Mouse (Mus musculus): ENCODE results near the gene Tmem50b.
"Not testable (repeated sequence)": the region's sequence is repeated elsewhere in the genome, so short reads cannot be mapped to it uniquely, and the experiment has no call there.

The Tmem50b gene

DNA sequence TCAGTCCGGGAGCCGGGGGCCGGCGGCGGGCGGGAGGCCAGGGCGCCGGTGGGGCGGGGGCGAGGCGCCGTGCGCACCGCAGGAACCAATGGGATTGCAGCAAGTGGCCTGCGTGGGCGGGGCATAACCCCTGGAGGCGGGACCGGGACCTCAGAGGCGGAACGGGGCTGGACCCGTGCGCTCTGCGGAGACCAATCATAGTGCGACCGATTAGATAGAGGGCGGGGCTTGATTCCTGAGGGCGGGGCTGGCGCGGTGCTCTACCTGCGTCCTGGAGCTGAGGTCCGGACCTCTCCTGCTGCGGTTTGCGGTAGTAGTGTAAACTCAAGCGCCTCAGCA, at the start of gene Tmem50b:
TSS of gene Tmem50b (minus strand) at position 129 of the 339 bp plus-strand sequence.
- peak; percentile 97 for DNase-seq (ENCODE audit: low spot score)

DNA sequence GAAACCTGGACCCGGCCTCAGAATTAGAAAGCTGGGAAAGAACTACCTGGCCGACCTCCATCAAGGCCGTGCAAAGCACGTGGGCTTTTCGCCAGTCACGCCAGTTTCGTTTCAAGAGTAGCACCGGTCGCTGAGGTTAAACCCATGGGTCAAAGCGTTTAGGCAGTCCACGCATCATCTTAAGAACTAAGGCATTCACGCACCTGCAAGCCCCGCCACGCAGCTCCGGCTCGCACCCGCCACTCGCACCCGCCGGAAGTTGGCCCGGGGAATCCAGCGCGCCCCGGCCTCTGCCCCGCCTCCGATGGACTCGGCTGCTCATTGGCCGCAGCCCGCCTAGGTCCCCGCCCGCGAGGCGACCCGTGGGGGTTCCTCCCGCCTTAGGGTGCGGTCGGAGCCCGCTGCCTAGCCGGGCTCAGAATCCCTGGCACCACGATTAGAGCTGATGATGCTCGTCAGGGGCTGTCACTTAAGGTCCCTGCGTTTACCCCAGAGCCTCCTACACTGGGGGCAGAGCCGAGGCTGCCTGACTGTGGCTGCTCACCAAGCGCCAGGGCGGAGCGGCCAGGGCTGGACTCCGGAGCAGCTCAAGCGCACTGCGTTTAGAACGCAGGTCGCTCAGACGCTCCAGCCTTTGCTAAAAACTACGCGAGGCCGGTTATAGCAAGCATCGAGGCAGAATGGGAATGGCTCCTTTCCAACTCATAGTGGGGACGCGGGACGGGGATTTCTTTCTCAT, 49.2 kb upstream of the Tmem50b start, which contains the start of gene Gart:
TSS of gene Gart (minus strand) at position 272 of the 739 bp plus-strand sequence.
- peak; percentile 69 for DNase-seq (ENCODE audit: low spot score)

DNA sequence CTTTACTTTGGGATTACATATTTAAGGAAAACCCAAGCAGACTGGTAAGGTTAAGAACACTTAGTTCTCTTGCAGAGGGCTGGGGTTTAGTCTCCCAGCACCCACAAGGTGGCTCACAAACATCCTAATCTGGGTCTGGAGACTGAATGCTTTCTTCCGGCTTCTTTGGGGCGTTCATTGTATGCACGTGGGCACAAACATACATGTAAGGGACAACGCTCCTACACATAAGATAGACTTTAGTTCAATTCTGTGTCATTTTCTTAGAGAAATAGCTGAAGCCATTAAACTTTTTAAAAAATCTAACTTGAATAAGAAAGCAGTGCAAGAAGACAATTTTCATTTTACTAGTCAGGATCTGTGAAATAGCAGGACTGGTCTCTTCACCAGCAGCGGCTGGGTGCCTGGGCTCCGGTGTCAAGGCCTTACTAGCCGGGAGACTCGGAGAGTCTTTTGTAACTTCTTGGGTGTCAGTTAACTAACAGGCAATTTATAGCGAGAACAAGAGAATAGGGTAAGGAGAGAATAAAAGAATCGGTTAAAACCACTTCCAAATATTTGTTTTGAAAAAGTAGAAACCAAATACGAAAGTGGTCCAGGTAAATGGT, 48.5 kb upstream of the Tmem50b start:
- DNase-seq (ENCODE audit: low spot score), result no peak

DNA sequence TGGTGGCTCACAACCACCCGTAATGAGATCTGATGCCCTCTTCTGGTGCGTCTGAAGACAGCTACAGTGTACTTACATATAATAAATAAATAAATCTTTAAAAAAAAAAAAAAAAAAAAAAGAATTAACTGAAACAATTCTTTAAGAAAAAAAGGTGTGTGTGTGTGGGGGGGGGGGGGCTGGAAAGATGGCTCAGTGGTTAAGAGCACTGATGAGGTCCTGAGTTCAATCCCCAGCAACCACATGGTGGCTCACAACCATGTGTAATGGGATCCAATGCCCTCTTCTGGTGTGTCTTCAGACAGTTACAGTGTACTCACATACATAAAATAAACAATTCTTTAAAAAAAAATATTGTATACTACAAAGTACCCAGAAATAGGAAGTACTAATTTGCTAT, 47.8 kb upstream of the Tmem50b start:
- not testable (repeated sequence) for DNase-seq (ENCODE audit: low spot score)

DNA sequence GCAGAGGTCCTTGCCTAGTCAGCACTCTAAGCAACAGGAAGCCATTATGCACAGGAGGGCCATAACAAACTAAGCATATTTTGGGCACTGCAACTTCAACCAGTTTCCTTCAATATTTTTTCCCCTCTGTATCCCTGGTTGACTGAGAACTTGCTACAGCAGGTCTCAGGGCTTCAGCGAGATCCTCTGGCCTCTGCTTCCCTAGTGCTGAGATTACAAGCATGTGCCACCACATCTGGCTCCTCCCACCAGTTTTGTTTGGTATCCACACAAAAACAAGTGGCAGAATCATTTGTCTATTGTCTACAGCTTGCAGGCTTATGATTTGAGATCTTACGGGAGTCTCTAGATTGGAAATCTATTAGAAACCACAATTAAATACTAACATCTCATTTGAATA, 47.3 kb upstream of the Tmem50b start:
- no peak for DNase-seq (ENCODE audit: low spot score)

DNA sequence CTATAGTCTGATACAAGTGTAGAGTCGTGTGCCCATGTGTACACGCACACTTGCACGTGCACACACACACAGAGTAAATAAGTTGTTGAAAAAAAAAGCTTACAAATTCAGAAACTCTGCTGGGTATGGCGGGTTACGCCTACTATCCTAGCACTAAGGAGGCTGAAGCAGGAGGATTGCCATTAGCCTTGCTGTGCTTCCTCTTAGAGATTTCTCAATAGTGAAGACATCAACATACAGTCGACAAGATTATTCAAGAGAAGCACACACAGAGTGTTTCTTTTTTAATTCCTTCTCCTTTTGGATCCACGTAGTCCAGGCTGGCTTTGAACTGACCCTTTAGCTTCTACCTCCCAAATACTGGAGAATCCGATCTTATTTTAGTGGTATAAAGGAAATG, 42.6 kb upstream of the Tmem50b start:
- no peak for DNase-seq (ENCODE audit: low spot score)

DNA sequence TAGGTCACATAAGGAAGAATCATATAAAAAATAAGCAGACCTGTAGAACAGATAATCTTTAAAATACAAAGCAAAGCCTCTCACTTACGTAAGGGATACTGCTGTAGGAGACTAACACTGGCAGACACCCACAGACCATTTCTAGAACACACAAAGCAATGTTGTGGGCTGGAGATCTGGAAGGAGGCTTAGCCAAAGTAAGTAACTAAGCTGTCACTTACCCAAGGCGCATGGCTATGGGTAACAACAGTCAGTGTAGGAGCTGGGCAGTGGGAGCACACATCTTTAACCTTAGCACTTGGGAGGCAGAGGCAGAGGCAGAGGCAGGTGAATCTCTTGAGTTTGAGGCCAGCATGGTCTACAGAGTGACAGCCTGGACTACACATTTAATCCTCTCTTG, 42.0 kb upstream of the Tmem50b start:
- no peak for DNase-seq (ENCODE audit: low spot score)

DNA sequence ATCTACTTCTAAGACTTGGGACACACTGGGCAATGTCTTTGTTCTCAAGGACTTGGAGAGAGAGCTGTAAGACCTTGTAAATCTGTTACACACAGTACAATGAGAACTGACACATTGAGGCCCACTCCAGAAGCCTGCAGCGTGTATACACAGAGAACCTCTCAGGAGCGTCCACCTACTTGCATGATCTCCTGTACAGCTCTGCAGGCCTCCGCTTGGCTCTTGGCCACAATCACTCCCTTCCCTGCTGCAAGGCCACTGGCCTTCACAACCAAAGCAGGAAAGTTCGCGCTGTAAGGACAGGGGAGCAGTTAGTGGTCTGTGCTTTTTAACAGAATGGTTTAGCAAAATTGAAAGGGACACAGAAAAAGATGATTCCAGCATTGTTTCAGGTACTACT, 41.6 kb upstream of the Tmem50b start:
- no peak for DNase-seq (ENCODE audit: low spot score)

DNA sequence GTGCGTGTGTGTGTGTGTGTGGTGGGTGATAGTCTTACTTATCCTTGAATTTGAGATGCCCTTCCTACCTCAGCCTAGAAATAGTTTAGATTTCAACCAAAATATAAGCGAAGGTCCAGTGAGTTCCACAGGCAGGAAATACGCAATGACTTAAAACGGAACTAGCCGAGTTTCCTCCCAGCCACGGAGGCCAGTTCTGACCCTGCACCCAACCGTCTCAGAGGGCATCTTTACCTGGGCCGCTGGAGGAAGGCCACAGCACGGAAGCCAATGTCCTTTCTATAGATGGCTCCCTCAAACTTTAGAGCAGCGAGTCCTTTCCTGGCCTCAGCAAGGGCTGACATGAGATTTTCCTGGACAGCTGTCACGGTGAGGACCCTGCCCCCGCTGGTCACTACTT, 36.0 kb upstream of the Tmem50b start:
- DNase-seq (ENCODE audit: low spot score), result no peak

DNA sequence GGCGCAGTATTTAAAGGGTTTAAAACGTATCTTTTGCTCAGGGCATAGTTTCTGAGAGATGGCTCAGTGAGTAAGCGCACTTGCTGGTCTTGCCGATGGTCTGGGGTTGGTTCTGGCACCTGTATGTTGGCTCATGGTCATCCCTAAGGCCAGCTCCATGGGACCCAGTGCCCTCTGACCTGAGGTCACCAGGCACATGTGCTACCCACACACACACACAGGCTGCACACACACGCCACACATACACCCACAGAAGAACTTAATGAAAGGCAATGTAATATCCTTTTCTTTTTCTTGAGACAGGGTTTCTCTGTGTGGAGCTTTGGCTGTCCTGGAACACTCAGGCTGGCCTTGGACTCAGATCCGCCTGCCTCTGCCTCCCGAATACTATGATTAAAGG, 35.3 kb upstream of the Tmem50b start:
- no peak for DNase-seq (ENCODE audit: low spot score)

DNA sequence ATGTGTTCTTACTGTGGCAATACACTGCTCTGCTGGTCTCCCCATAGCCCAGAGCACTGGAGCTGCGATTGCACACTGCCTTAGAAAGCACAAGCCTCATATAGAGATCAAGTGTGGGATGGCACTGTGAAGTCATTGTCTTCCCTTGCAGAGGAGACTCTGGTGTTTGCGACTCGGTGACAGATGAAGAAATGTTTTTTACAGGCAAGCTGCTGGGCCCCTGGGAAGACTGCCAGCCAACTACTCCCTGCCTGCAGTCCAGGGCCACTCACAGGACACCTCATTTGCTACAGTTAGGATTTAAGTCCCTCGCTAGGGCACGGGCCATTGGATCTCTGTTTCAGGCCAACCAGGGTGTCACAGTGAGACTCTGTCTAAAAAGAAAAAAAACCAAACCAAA, 34.8 kb upstream of the Tmem50b start:
- no peak for DNase-seq (ENCODE audit: low spot score)

DNA sequence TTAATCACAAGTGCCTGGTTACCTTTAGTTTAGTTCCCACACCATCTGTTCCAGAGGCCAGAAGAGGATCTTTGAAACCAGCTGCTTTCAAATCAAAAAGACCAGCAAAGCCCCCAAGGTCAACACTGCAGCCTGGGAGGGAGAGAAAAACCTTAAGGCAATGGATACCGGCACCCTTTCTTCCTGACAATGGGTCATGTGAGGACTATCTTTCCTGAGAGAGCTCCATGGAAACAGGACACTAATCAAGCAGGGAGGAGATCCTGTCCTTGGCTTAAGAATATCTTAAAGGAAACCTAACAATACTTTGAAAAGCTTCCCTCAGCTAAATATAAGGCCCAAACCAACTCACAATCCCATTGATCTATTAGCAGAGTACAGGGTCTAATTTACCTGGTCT, 33.0 kb upstream of the Tmem50b start:
- no peak for DNase-seq (ENCODE audit: low spot score)

DNA sequence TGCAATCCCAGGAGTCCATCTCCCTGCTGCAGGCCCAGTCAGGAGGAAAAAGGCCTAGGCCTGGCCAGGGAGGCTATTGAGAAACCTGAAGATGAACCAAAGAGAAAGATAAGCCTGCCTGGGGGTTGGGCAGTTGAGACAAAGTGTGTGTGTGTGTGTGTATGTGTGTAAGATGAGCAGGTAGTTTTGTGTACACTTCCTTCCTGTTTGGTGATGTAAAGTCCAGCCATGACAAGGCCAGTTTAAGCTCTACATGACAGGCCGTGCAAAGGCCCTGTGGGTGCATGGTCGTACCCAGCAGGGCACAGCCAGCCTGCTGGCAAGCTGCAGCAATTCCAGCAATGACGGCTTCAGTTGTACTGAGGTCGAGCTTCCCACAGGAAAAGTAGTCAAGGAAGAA, 32.1 kb upstream of the Tmem50b start:
- DNase-seq (ENCODE audit: low spot score), result no peak

DNA sequence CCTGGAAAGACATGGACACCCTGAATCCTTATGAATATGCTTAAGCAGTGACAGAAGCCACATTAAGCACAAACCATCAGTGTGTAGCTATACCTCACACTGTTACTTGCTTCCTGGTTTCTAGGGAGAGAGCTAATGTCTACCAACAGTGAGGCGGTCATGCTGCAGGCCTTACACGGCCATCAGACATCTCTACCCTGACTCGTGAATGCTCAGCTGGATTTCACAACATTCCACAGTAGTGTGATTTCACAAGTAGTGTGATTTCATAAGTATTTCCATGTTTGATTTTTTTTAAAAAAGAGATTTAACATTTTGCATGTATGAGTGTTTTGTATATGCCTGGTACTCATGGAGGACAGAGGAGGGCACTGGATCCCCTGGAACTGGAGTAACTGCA, 31.1 kb upstream of the Tmem50b start:
- no peak for DNase-seq (ENCODE audit: low spot score)

DNA sequence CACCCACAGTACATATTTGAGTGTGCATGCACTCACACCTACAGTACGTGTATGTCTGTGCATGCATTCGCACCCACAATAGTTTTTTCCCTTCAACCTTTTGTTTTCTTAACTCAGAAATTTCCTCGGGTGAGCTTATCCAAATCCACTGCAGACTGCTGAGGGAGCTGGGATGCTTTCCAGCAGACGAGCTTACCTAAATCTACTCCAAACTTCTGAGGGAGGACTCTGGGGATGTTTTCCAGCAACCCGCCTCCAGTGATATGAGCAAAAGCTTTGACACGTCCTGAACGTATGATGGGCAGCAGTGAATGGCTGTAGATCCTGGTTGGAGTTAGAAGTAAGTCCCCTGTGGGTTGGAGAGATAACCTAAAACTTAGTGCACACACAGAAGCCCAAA, 30.2 kb upstream of the Tmem50b start:
- DNase-seq (ENCODE audit: low spot score), result no peak

DNA sequence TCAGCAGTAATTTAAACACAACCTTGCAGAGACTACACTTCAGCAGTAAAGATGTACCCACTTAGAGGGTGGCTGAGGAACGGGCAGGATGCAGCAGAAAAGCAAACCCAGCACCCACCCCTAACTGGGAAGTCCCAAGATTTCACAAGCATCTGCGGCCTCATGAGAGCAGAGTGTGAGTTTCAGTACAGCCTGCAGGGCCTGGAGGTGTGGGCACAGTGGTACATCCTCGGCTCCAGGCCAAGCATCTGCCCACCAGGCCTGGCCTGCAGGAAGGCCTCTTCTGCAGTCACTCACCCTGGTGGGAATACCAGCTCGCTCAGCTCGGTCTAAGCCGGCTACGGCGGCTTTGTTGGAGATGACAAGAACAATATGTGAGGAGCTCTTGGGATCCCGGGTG, 25.5 kb upstream of the Tmem50b start:
- no peak for DNase-seq (ENCODE audit: low spot score)

DNA sequence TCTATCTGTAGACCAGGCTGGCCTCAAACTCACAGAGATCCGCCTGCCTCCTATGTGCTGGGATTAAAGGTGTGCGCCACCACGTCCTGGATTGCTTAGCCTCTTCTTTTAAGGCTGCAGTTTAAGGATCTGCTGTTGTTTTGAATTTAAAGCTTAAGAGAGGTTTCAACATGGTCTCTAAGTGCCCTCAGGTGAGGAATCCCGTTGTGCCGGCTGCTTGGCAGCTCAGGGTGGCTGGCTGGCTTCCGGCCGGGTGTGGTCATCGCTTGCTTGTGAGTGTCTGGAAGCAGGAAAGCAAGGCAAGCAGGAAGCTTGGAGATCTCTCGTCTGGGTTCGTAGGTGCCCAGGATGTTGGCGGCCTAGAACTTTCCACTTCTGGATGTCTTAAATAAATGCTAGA, 23.4 kb upstream of the Tmem50b start:
- DNase-seq (ENCODE audit: low spot score), result no peak

DNA sequence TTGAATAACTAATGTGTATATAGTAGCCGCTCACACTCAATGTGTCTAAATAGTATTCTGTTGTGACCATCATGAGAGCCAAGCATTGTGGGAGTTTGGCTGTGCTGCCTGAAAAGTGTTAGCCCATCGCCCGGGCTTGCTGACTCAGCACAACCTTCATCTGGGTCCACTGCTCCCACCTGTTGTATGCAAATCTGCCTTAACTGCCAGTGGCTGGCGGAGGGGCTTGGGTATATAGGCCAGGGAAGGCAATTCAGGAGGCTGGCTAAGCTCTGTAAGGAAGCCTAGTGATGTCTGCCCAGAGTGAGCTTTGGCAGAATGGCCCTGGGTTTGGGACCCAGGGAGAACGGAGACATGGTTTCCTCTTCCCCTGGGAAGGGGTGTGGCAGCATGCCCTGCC, 22.6 kb upstream of the Tmem50b start:
- DNase-seq (ENCODE audit: low spot score), result no peak

DNA sequence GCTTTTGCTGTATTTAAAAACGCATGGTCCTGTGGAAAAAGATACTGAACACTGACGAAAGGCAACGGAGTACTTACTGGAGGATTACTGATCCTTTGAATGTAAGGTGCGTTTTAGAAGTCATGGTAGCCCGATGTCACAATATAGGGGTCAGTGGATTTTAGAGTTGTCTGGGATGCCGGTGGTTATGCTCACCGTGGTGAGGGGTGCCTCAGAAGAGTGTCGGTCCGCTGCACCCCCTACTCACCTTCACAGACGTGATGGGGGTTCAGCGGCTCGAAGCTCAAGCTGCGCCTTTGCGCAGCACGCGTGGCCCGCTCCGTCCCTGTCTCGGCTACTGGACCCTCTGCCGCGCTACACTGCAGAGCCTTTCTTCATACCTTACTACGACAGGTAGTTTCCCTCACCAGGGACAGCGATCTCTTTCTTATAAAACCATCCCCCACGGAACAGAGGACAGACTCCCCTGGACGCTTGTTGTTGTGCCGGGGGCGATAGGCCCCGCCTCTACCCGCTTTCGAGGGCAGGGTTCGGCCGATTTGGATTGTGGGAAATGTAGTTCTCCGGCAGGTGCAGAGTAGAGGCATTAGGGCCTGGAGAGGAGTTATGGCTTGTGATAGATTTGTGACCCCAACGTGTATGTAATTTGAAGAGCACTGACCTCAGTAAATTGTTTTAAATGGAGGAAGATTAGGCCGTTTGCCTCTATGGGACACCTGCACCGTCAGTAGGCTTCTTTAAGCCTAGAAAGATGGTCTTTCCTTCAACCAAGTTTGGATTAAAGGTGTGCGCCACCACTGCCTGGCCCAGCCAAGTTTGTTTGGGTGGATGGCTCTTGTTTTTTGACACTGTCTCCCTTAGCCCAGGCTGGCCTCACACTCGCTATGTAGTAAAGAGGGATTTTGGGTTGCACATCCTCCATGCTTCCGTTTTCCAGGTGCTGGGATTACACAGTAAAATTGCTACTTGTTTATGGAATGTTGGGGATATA, 21.2 kb upstream of the Tmem50b start, which contains the start of gene Dnajc28:
TSS of gene Dnajc28 (minus strand) at position 516 of the 991 bp plus-strand sequence.
- peak; percentile 65 for DNase-seq (ENCODE audit: low spot score)

DNA sequence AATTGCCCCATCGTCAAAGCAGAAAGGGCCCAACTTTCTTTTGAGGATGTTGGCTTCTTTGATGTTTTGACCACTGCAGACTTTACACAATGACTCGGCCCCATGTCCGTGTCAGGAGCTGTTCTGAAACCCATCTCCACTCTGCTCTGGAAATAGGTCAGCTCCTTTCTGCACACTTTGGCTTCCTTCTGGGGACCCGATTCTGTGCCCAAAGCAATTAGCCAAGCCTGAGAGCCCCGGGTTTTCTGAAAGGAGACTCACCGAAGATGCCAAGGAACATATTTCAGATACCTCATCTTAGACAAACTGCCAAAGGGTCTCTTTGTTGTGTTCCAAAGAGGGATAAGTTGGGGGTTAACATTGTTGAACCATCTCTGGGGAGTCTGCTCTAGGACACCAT, 17.0 kb upstream of the Tmem50b start:
- no peak for DNase-seq (ENCODE audit: low spot score)

DNA sequence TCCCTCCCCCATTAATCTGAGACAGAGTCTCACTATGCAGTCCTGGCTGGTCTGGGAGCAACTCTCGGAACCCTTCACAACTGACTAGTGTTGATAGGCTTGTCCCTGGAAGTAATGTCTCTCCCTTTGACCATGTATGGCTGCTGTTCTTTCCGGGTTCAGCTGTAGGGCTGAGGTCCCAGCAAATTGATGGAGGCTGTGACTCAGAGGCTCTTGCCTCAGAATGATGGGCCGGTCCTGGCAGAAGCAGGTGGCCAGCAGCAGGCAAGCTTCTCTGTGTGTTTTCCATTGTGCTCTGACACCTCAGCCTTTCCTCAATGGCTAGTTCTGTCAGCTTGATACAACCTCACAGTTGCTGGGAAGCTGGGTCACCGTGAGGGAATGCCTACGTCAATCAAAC, 14.9 kb upstream of the Tmem50b start:
- DNase-seq (ENCODE audit: low spot score), result no peak

DNA sequence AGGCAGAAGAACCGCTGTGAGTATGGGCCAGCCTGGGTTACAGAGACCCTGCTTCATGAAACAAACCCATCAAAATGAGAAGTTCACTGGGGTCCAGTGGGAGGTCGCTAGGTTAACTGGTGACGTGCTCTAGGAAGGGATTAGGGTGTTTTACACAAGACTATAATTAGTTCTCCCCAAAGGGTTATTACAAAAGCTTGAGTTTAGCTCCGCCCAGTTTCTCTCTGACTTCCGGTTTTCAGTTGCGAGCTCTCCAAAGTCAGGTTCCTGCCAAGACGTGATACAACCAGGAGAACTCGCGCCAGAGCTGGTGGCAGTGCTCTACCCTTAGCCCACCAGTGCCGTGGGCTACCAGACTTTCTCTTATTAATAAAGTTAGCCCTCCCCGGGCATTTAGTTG, 13.6 kb upstream of the Tmem50b start:
- no peak for DNase-seq (ENCODE audit: low spot score)
